Mouse (Mus musculus) cerebellum, postnatal 14 days (tissue): ENCODE data around the gene Cldn34c1.
"Not testable (repeated sequence)": the region's sequence is repeated elsewhere in the genome, so short reads cannot be mapped to it uniquely, and the experiment has no call there.

ENCODE experiments used
- DNase-seq, 2 experiments: peaks; one replicate each; pipeline ENCODE4 v3.0.0; 2021; ENCODE audit warnings: mixed read lengths in 2 of 2

Cldn34c1 gene

DNA sequence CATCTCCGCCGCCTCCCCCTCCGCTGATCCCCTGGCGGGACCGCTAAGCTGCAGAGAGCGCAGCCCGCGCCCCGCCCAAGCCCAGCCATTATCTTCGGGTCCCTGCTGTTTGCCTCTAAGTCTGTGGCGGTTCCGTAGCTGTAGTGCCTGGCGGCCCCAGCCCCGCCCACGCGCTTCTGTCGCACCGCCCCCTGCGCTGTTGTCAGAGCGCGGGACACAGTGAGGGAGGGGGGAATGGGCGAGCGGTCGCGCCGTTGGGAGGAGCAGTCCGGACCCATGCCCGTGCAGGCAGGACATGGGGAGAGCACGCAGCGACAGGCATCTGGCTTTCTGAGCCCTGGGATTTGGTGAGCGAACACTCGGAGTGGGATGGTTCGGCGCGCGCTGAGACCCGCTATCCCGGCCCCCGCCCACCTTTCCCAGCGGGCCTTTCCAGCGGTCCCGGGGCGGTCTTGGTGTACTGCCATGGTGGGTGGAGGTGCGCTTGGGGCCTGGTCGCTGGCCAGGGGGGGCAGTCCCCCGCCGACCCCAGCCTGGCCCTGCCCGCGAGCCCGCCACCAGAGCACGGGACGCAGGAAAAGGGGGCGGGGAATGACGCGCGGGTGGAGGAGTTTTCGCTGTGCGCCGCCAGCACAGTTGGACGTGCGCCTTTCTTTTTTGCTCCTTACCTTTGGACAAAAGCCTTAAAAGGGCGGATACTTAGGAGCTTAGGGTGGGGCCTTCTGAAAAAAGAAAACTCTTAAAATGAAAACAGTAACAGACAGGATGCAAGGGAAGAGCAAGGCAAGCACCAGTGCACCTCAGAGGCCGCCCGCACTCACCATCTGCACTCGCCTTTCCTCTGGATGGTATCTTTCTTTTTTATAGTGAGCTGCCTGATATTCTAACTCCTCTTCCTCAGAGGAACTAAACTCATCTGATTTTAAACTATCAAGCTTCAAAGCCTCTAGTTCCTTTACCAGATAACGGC, at the start of gene Cldn34c1:
Gene Cldn34c1, plus strand, starts transcription at position 205 of the 970 bp plus-strand sequence.
- peak; percentile 78 to 84 for DNase-seq

DNA sequence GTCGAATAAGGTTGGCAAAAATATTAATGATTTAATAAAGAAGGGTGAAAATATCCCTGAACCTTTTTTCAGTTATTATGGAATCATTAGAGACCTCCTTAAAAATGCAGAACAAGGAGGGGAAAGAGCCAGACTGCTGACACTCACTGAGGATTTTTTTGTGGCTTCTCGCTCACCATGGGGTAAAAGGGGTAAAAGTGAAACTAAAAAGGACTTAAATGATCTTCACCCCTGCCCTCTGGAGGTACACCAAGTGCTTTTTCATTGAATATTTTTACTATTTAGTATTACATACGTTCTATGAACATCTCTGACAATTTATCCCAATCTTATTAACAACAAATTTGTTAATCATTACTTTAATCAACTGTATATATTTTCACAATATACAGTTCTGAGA, 15.9 kb upstream of the Cldn34c1 start:
- DNase-seq = no peak

DNA sequence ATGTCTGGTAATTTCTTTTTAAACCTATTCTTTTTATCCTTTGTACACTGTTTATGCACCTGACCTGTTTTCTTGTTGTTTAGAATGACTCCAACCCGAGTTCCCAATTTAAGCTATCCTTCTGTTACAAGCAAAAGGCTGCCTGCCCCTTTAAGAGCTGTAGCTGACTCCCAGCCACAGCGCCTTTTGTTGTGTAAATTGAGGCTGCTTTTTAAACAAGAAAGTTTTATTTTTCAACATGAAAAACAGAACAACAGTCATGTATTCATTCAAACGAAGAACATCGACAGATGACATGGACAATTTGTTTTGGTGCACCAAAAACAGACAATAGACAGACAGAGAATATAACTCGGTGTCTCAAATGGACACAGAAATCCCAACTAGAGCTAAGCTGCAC, 489 bp upstream of the Cldn34c1 start:
- peak in 1 of 2 experiments; percentile 7 for DNase-seq

DNA sequence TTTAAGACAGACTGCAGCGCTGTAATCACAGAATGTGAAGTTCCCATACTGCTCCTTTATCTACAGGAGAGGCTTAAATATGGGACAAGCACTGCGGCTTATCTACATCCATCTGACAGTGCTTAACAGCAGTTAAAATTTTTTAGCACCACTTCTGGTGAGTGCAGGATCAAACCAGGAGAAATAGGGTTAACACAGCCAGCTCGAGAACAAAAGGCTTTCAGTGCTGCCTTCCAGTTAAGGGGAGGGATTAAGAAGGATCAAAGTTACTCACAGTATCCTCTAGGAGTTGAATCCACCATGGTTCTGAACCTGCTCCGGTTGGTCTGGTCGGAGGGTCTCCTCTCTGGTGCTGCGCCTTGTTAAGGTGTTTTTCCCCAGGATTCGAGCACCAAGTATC, 1.4 kb downstream of the Cldn34c1 start:
- peak in 1 of 2 experiments; percentile 3 for DNase-seq

DNA sequence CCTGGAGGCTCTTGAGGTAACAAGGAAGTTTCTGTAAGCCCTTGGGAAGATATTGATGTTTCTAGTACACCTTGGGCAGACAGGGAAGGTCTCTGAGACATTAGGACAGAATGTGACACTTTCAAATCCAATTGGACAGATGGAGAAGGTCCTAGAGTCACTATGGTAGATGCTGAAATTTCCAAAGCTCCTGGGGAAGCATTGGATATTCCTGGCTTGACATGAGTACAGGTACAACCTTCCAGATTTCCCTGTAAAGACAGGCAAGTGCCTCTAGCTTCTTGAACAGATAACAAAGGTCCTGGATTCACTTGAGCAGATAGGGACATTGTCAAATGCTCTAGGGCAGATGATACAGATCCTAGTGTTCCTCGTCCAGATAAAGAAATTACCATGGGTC, 119.1 kb downstream of the Cldn34c1 start, which contains the start of gene Srsx:
Gene Srsx, minus strand, starts transcription at position 101 of the 400 bp plus-strand sequence.
- not testable (repeated sequence) for DNase-seq
